Mouse (Mus musculus): ENCODE data around the gene Tspan7. TPM values are rescaled to one million over a fixed set of nuclear protein-coding genes. Genes with fewer than 3 reads are reported as not detected.

Gene Tspan7
- polyA plus RNA-seq, 1 experiment from 2014 or later = 81.3 TPM

DNA sequence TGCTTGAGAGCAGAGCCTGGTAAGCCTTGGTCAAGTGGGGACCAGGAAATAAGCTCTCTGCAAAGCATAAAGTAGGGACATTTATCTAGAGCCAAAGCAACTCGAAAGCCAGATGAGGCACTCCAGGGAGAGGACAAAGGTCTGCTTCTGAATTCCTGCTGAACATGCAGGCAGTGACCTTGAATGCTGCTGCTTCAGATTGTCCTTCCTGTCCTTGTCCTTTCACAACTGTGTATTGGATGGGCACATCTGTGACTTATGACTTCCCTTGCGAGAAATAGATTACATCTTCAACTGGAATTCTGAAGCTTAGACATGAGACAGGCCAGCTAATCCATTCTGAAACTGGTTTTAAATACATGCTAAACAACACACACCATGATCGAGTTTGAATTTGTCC, 71.9 kb downstream of the Tspan7 start:
- H3K4me2 ChIP-seq = no peak overlapping the region
- H3K9me3 ChIP-seq (replicated peaks) = no peaks in the 10 kb centered on the region
- no peak overlapping the region for H3K9ac ChIP-seq
- no peak for ATAC-seq (ENCODE audit: insufficient number of reproducible peaks, low FRiP score)
- WGBS = 59% methylated on average over 3 of the region's 3 CpGs
- H3K4me1 ChIP-seq (replicated peaks) = no peaks in the 10 kb centered on the region; the same call in 1 of the 2 replicates
- H3K4me3 ChIP-seq = no peak overlapping the region
- H3K36me3 ChIP-seq = no peaks in the 10 kb centered on the region
- peak overlapping the region; percentile 44; the same call in 1 of the 2 replicates for H3K27ac ChIP-seq (ENCODE audit: poor library complexity, severe bottlenecking)
- no peaks in the 10 kb centered on the region for H3K27me3 ChIP-seq (replicated peaks)

DNA sequence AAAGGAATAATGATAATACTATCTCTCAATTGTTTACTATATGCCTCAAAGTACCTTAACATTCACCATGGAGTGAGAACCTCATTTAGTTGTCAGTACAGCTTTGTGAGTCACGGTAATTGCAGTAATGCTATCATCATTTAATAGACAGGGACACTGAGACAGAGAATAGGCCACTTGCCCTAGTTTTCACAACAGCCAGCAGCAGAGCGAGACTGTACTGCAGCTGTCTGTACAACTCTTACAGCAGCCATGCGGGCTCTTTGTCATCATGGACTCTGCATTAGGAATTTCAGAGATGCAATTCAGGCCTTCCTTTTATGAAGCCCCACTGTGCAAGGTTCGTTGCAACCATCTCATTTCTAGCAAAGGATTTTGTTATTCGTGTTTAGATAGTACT, 72.6 kb downstream of the Tspan7 start:
- Histone ChIP-seq H3K36me3 (no peaks in the 10 kb centered on the region), H3K4me3 (no peak overlapping the region), H3K9me3 (replicated peaks) (no peaks in the 10 kb centered on the region), H3K27me3 (replicated peaks) (no peaks in the 10 kb centered on the region), H3K27ac (ENCODE audit: poor library complexity, severe bottlenecking) (no peak overlapping the region), H3K4me2 (no peak overlapping the region), H3K9ac (no peak overlapping the region), H3K4me1 (replicated peaks) (no peaks in the 10 kb centered on the region; the same call in 1 of the 2 replicates)
- no peak for ATAC-seq (ENCODE audit: insufficient number of reproducible peaks, low FRiP score)
- 67% methylated on average over 5 of the region's 5 CpGs for WGBS

- no peak for ATAC-seq (ENCODE audit: insufficient number of reproducible peaks, low FRiP score)
- Histone ChIP-seq H3K4me1 (replicated peaks) (no peaks in the 10 kb centered on the region), H3K36me3 (no peaks in the 10 kb centered on the region), H3K27me3 (replicated peaks) (no peaks in the 10 kb centered on the region), H3K9me3 (replicated peaks) (no peaks in the 10 kb centered on the region), H3K27ac (ENCODE audit: poor library complexity, severe bottlenecking) (no peak overlapping the region), H3K9ac (no peak overlapping the region), H3K4me3 (no peak overlapping the region), H3K4me2 (no peak overlapping the region)
- 59% methylated on average over 2 of the region's 2 CpGs for WGBS
Measured at GRCm38 (mm10) chrX:10558625-10559024, 73.7 kb downstream of the Tspan7 start.

GRCm38 (mm10) chrX:10565811-10566210, 80.9 kb downstream of the Tspan7 start:
- H3K4me3 ChIP-seq = no peak overlapping the region
- no peak overlapping the region for H3K9ac ChIP-seq
- WGBS = 76% methylated on average over 3 of the region's 3 CpGs
- no peaks in the 10 kb centered on the region for H3K9me3 ChIP-seq (replicated peaks)
- no peaks in the 10 kb centered on the region for H3K36me3 ChIP-seq
- H3K4me2 ChIP-seq = no peak overlapping the region
- no peak overlapping the region for H3K27ac ChIP-seq (ENCODE audit: poor library complexity, severe bottlenecking)
- H3K27me3 ChIP-seq (replicated peaks) = no peaks in the 10 kb centered on the region
- ATAC-seq (ENCODE audit: insufficient number of reproducible peaks, low FRiP score) = no peak
- H3K4me1 ChIP-seq (replicated peaks) = no peaks in the 10 kb centered on the region

DNA sequence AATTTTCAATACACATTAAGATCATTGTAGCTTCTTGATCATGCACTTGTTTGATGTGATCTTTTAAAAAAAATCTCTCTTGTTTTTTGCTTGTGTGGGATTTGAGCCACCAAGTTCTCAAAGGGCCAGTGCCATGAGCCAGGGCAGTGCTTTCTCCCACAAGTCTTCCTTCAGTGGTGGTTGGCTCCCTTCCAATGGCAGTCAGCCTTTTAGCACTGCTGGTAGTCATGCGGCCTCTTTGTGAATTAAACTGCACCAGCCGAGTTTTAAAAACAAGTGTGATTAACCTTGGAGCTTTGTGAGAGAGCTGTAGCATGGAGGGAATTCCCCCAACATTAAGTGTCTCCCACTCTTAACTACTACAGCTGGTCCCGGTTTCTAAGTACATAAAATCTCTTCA, 89.6 kb downstream of the Tspan7 start:
- H3K36me3 ChIP-seq = no peaks in the 10 kb centered on the region
- H3K27ac ChIP-seq (ENCODE audit: poor library complexity, severe bottlenecking) = peak overlapping the region; percentile 74
- H3K4me3 ChIP-seq = no peak overlapping the region
- H3K9me3 ChIP-seq (replicated peaks) = no peaks in the 10 kb centered on the region
- no peaks in the 10 kb centered on the region for H3K27me3 ChIP-seq (replicated peaks)
- H3K9ac ChIP-seq = no peak overlapping the region
- no peak for ATAC-seq (ENCODE audit: insufficient number of reproducible peaks, low FRiP score)
- 38% methylated on average over 3 of the region's 3 CpGs for WGBS
- 0 out of 2 replicates have a peak, but pooled peaks cover 9% of the 10 kb centered on the region for H3K4me1 ChIP-seq (replicated peaks)
- H3K4me2 ChIP-seq = no peak overlapping the region

- no peak for ATAC-seq (ENCODE audit: insufficient number of reproducible peaks, low FRiP score)
- H3K27me3 ChIP-seq (replicated peaks) = no peaks in the 10 kb centered on the region
- WGBS = 46% methylated on average over 2 of the region's 2 CpGs
- H3K27ac ChIP-seq (ENCODE audit: poor library complexity, severe bottlenecking) = no peak overlapping the region
- H3K9ac ChIP-seq = no peak overlapping the region
- H3K36me3 ChIP-seq = no peaks in the 10 kb centered on the region
- no peaks in the 10 kb centered on the region for H3K9me3 ChIP-seq (replicated peaks)
- no peak overlapping the region for H3K4me3 ChIP-seq
- 0 out of 2 replicates have a peak, but pooled peaks cover 9% of the 10 kb centered on the region for H3K4me1 ChIP-seq (replicated peaks)
- H3K4me2 ChIP-seq = no peak overlapping the region
Measured at GRCm38 (mm10) chrX:10575406-10575805, 90.4 kb downstream of the Tspan7 start.

- H3K4me1 ChIP-seq (replicated peaks) = 0 out of 2 replicates have a peak, but pooled peaks cover 9% of the 10 kb centered on the region
Measured at GRCm38 (mm10) chrX:10576349-10576748, 91.4 kb downstream of the Tspan7 start.

DNA sequence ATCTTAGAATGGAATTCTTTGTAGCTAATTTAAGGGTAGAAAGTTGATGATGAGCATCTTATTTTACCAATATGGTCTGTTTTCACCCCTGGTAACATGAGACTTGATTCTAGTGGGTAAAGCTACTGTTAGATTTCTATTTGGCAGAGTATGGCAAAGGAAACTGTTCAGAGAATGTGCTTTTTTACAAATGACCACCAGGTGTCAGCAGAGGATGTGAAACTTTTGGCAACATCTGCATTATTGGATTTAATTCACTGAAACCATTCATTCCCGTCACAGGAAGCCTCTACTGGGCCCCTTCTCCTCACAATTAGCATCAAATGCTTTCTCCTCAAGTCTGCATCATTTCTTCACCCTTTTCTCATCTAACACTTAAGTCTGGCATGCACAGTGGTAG, 92.4 kb downstream of the Tspan7 start:
- Histone ChIP-seq H3K4me2 (no peak overlapping the region), H3K4me3 (no peak overlapping the region), H3K9me3 (replicated peaks) (no peaks in the 10 kb centered on the region), H3K4me1 (replicated peaks) (0 out of 2 replicates have a peak, but pooled peaks cover 9% of the 10 kb centered on the region), H3K36me3 (no peaks in the 10 kb centered on the region), H3K27ac (ENCODE audit: poor library complexity, severe bottlenecking) (no peak overlapping the region), H3K9ac (no peak overlapping the region), H3K27me3 (replicated peaks) (no peaks in the 10 kb centered on the region)
- 14% methylated on average over 1 of the region's 1 CpGs for WGBS
- no peak for ATAC-seq (ENCODE audit: insufficient number of reproducible peaks, low FRiP score)

More at GRCm38 (mm10) chrX:10576349-10576748, 91.4 kb downstream of the Tspan7 start:
- no peak overlapping the region for H3K4me3 ChIP-seq
- no peak for ATAC-seq (ENCODE audit: insufficient number of reproducible peaks, low FRiP score)
- H3K36me3 ChIP-seq = no peaks in the 10 kb centered on the region
- H3K4me2 ChIP-seq = no peak overlapping the region
- no peaks in the 10 kb centered on the region for H3K27me3 ChIP-seq (replicated peaks)
- no peak overlapping the region for H3K9ac ChIP-seq
- no peak overlapping the region for H3K27ac ChIP-seq (ENCODE audit: poor library complexity, severe bottlenecking)
- H3K9me3 ChIP-seq (replicated peaks) = no peaks in the 10 kb centered on the region
- 78% methylated on average over 4 of the region's 4 CpGs for WGBS

- WGBS = 79% methylated on average over 4 of the region's 4 CpGs
- Histone ChIP-seq H3K27me3 (replicated peaks) (no peaks in the 10 kb centered on the region), H3K27ac (ENCODE audit: poor library complexity, severe bottlenecking) (no peak overlapping the region), H3K4me2 (no peak overlapping the region), H3K36me3 (no peaks in the 10 kb centered on the region), H3K9ac (no peak overlapping the region), H3K9me3 (replicated peaks) (no peaks in the 10 kb centered on the region), H3K4me1 (replicated peaks) (no peaks in the 10 kb centered on the region), H3K4me3 (no peak overlapping the region)
- ATAC-seq (ENCODE audit: insufficient number of reproducible peaks, low FRiP score) = no peak
Measured at GRCm38 (mm10) chrX:10582731-10583130, 97.8 kb downstream of the Tspan7 start.

DNA sequence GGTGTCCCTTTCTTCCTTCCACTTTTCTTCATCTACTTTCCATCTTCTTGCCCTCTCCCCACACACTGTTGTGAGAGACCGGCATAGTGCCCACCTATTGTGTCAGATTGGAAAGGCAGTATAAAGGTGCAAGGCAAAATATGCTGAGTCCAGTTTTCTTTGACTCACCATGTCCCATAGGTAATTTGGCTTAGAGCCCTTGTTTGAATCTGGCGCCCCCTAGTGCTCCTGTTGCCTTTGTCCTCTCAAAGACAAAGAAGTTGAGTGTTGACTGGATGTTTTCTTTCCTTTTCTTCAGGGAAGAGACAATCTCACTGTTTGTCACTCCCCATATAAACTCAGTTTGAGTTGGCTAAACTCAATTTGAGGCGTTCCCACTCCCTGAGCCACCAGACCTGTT, 107.3 kb downstream of the Tspan7 start:
- 58% methylated on average over 3 of the region's 3 CpGs for WGBS
- Histone ChIP-seq H3K36me3 (peaks cover 7% of the 10 kb centered on the region; the same call in 1 of the 2 replicates), H3K27me3 (replicated peaks) (no peaks in the 10 kb centered on the region), H3K4me2 (no peak overlapping the region), H3K9me3 (replicated peaks) (no peaks in the 10 kb centered on the region), H3K27ac (ENCODE audit: poor library complexity, severe bottlenecking) (no peak overlapping the region), H3K4me1 (replicated peaks) (no peaks in the 10 kb centered on the region), H3K4me3 (no peak overlapping the region), H3K9ac (no peak overlapping the region)
- ATAC-seq (ENCODE audit: insufficient number of reproducible peaks, low FRiP score) = no peak

DNA sequence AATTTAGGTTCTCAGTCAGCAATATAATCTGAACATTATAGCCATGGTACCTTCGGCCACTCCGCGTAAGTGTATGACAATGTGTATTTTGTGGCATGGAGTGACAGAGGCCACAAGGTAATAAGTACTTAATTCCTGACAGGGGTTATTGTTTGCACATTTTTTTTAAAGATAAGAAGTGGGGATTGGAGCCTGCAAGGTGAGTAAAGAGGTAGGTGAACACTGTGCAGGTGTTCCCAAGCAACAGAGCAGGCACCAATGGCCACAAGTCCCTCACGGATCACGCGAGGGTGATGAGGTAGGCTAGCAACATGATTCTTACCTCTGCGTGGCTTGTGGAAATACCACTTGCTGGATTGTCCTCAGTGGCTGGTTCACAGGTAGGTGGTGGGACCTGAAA, 108.6 kb downstream of the Tspan7 start:
- Histone ChIP-seq H3K36me3 (peaks cover 7% of the 10 kb centered on the region; the same call in 1 of the 2 replicates), H3K9me3 (replicated peaks) (no peaks in the 10 kb centered on the region), H3K9ac (no peak overlapping the region), H3K27me3 (replicated peaks) (no peaks in the 10 kb centered on the region), H3K4me2 (no peak overlapping the region), H3K27ac (ENCODE audit: poor library complexity, severe bottlenecking) (no peak overlapping the region), H3K4me3 (no peak overlapping the region), H3K4me1 (replicated peaks) (no peaks in the 10 kb centered on the region)
- WGBS = 90% methylated on average over 7 of the region's 7 CpGs
- no peak for ATAC-seq (ENCODE audit: insufficient number of reproducible peaks, low FRiP score)

- H3K27me3 ChIP-seq (replicated peaks) = no peaks in the 10 kb centered on the region
- no peak overlapping the region for H3K27ac ChIP-seq (ENCODE audit: poor library complexity, severe bottlenecking)
- no peaks in the 10 kb centered on the region for H3K4me1 ChIP-seq (replicated peaks)
- H3K4me2 ChIP-seq = no peak overlapping the region
- ATAC-seq (ENCODE audit: insufficient number of reproducible peaks, low FRiP score) = no peak
- H3K9me3 ChIP-seq (replicated peaks) = no peaks in the 10 kb centered on the region
- WGBS = 14% methylated on average over 5 of the region's 5 CpGs
- no peak overlapping the region for H3K4me3 ChIP-seq
- no peaks in the 10 kb centered on the region for H3K36me3 ChIP-seq
- H3K9ac ChIP-seq = no peak overlapping the region
Measured at GRCm38 (mm10) chrX:10617119-10617518, 132.2 kb downstream of the Tspan7 start.

All from heart, embryonic 12.5 days (tissue).